Mouse (Mus musculus) C2C12 (cell line): ENCODE data around the gene Rfx3. TPM values are rescaled to one million over a fixed set of nuclear protein-coding genes. Genes with fewer than 3 reads are reported as not detected.

Experiments used
- H3K27me3 ChIP-seq: one replicate; pipeline ENCODE4 v1.6.1; 2011; ENCODE audit not compliant: control insufficient read depth, insufficient read depth, insufficient read length
- H3K36me3 ChIP-seq: one replicate; pipeline ENCODE4 v1.6.1; 2011; ENCODE audit not compliant: control insufficient read depth, insufficient read depth
- H3K4me3 ChIP-seq: one replicate; pipeline ENCODE4 v1.5.1; 2011; ENCODE audit warnings: mild to moderate bottlenecking, control low read depth; ENCODE audit not compliant: poor library complexity, insufficient read depth, severe bottlenecking
- H3K79me2 ChIP-seq: one replicate; pipeline ENCODE4 v1.6.1; 2011; ENCODE audit not compliant: control insufficient read depth, insufficient read depth
- H3K79me3 ChIP-seq: one replicate; pipeline ENCODE4 v1.6.1; 2011; ENCODE audit warnings: low read depth, control low read depth
- H3ac ChIP-seq: one replicate; pipeline ENCODE3; 2011; ENCODE audit warnings: low read depth; ENCODE audit not compliant: control insufficient read depth, insufficient read length
- CEBPB ChIP-seq: IDR thresholded peaks from one replicate; pipeline ENCODE4 v1.6.1; 2011; ENCODE audit warnings: low read depth, mild to moderate bottlenecking, control low read depth, moderate library complexity
- CTCF ChIP-seq: IDR thresholded peaks from one replicate; pipeline ENCODE4 v1.5.1; 2011; ENCODE audit not compliant: control insufficient read depth, insufficient read depth, insufficient read length
- FOSL1 ChIP-seq: IDR thresholded peaks from one replicate; pipeline ENCODE4 v1.8.0; 2011; ENCODE audit warnings: mild to moderate bottlenecking, low read length; ENCODE audit not compliant: poor library complexity, insufficient read depth, severe bottlenecking
- MAX ChIP-seq: IDR thresholded peaks from one replicate; pipeline ENCODE4 v1.6.1; 2011; ENCODE audit warnings: mild to moderate bottlenecking, control low read depth
- MYOD1 ChIP-seq: IDR thresholded peaks from one replicate; pipeline ENCODE4 v1.6.1; 2011; ENCODE audit warnings: low read depth; ENCODE audit not compliant: control insufficient read depth, insufficient read length
- MYOG ChIP-seq: IDR thresholded peaks from one replicate; pipeline ENCODE4 v1.6.1; 2011; ENCODE audit not compliant: control insufficient read depth, insufficient read length; ENCODE audit errors: extremely low read depth
- USF1 ChIP-seq: IDR thresholded peaks from one replicate; pipeline ENCODE4 v1.6.1; 2011; ENCODE audit warnings: low read depth, mild to moderate bottlenecking, control low read depth, moderate library complexity
- polyA plus RNA-seq: library from polyadenylated mRNA; unstranded; fragments of >200 nt; fragmentation: generic; extraction: Trizol; gene quantifications from one replicate; pipeline ENCODE4 v1.2.1, GENCODE M21; 2012; ENCODE audit warnings: missing spikeins

The Rfx3 gene
- polyA plus RNA-seq, 1 experiment: 0.70 TPM

- Histone ChIP-seq H3K79me3 (peaks cover 19% of the 10 kb centered on the region), H3K4me3 (no peak overlapping the region), H3K27me3 (no peaks in the 10 kb centered on the region), H3ac (no peak overlapping the region), H3K36me3 (no peaks in the 10 kb centered on the region), H3K79me2 (peaks cover 78% of the 10 kb centered on the region)
- TF ChIP-seq MYOG (no peak), CTCF (no peak), FOSL1 (no peak), CEBPB (no peak), MYOD1 (no peak)
These were observed 8.3 kb downstream of the Rfx3 start for GRCm38 (mm10) chr19:28002708-28003107.

DNA sequence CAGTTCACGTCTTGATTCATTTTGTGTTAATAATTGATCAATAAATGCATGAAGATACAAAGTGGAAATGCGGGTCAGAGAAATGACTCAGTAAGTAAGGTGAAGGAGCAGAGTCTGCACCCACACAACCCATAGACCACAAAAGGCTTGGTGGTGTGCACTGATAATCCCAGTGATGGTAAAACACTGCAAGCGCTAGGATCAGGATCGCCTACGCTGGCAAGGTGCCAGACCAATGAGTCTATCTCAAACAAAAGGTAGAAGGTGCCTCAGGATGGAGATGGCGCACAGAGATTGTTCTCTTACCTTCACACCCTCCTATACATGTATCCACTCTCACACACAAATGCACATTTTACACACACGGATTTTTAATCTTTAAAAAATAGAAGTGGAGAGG lies 18.2 kb downstream of the Rfx3 start:
- Histone ChIP-seq H3ac (no peak overlapping the region), H3K27me3 (no peaks in the 10 kb centered on the region), H3K79me3 (peaks cover 21% of the 10 kb centered on the region)

DNA sequence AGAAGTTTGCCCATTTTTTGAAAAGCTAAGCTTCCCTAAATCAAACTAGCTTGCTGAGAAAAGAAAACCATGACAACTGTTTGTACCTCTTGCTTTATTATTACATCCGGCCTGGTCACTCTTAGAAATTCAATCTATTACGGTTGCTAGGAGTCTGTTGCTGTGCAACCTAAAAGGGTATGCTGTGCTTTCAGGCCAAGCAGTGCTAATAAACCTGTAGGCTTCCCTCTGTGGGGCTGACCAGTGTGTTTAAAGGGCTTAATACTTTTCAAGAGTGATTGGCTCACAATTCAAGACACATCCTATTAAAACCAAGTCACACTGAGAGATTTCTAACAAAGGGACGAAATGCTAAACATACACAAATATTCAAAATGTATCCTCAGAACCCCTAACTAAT lies 22.2 kb downstream of the Rfx3 start:
- TF ChIP-seq CEBPB (no peak), MAX (no peak), USF1 (no peak), CTCF (no peak), MYOD1 (no peak), FOSL1 (no peak), MYOG (no peak)
- peaks cover 22% of the 10 kb centered on the region for H3K79me2 ChIP-seq
- no peaks in the 10 kb centered on the region for H3K36me3 ChIP-seq
- no peaks in the 10 kb centered on the region for H3K27me3 ChIP-seq
- no peak overlapping the region for H3K4me3 ChIP-seq
- H3ac ChIP-seq: no peak overlapping the region
- peaks cover 11% of the 10 kb centered on the region for H3K79me3 ChIP-seq

More for the DNA sequence above, 18.2 kb downstream of the Rfx3 start:
- no peaks in the 10 kb centered on the region for H3K36me3 ChIP-seq
- TF ChIP-seq CTCF: no peak
- TF ChIP-seq MAX: no peak
- no peak for TF ChIP-seq USF1
- no peak for TF ChIP-seq CEBPB
- TF ChIP-seq MYOD1: no peak
- no peak for TF ChIP-seq FOSL1
- peaks cover 51% of the 10 kb centered on the region for H3K79me2 ChIP-seq
- no peak overlapping the region for H3K4me3 ChIP-seq

- no peak overlapping the region for H3K4me3 ChIP-seq
- TF ChIP-seq CEBPB: no peak
- H3K36me3 ChIP-seq: no peaks in the 10 kb centered on the region
- no peaks in the 10 kb centered on the region for H3K79me2 ChIP-seq
- no peaks in the 10 kb centered on the region for H3K79me3 ChIP-seq
- H3K27me3 ChIP-seq: no peaks in the 10 kb centered on the region
- no peak overlapping the region for H3ac ChIP-seq
These were observed 43.4 kb downstream of the Rfx3 start for GRCm38 (mm10) chr19:27967590-27967989.

GRCm38 (mm10) chr19:27961271-27961670 lies 49.7 kb downstream of the Rfx3 start:
- H3K27me3 ChIP-seq: no peaks in the 10 kb centered on the region
- no peak for TF ChIP-seq MYOG
- TF ChIP-seq CEBPB: no peak
- TF ChIP-seq USF1: no peak
- TF ChIP-seq FOSL1: no peak
- no peak for TF ChIP-seq MYOD1
- TF ChIP-seq MAX: no peak
- no peak for TF ChIP-seq CTCF
- H3K79me3 ChIP-seq: peaks cover 4% of the 10 kb centered on the region
- H3K36me3 ChIP-seq: no peaks in the 10 kb centered on the region
- peaks cover 11% of the 10 kb centered on the region for H3K79me2 ChIP-seq
- no peak overlapping the region for H3ac ChIP-seq
- H3K4me3 ChIP-seq: no peak overlapping the region

- H3K36me3 ChIP-seq: no peaks in the 10 kb centered on the region
- H3K27me3 ChIP-seq: no peaks in the 10 kb centered on the region
- H3K79me3 ChIP-seq: no peaks in the 10 kb centered on the region
- H3ac ChIP-seq: no peak overlapping the region
- no peak for TF ChIP-seq USF1
- no peak for TF ChIP-seq FOSL1
- no peak for TF ChIP-seq CEBPB
- no peak for TF ChIP-seq MYOG
- TF ChIP-seq MYOD1: no peak
- no peak for TF ChIP-seq MAX
- no peak for TF ChIP-seq CTCF
- H3K79me2 ChIP-seq: peaks cover 4% of the 10 kb centered on the region
- H3K4me3 ChIP-seq: no peak overlapping the region
These were observed 75.5 kb downstream of the Rfx3 start for GRCm38 (mm10) chr19:27935453-27935852.
